Mouse (Mus musculus) G1E (cell line): Measurements from ENCODE around the gene Atrnl1.

Source experiments
- CTCF ChIP-seq: IDR thresholded peaks from 2 replicates; pipeline ENCODE4 v1.5.1; 2012; ENCODE audit warnings: low read depth, low read length, inconsistent platforms, mixed read lengths
- GATA1 ChIP-seq: IDR thresholded peaks from 2 replicates; pipeline ENCODE4 v1.6.1; 2012; ENCODE audit warnings: borderline replicate concordance, low read length, inconsistent platforms, mixed read lengths
- POLR2AphosphoS5 ChIP-seq: IDR thresholded peaks from 2 replicates; pipeline ENCODE4 v1.6.1; 2012; ENCODE audit warnings: low read depth, low read length, inconsistent platforms; ENCODE audit not compliant: insufficient replicate concordance
- TAL1 ChIP-seq: conservative IDR thresholded peaks from 2 replicates; pipeline ENCODE4 v1.6.1; 2012; ENCODE audit warnings: low read depth, low read length, inconsistent platforms, mixed read lengths

DNA sequence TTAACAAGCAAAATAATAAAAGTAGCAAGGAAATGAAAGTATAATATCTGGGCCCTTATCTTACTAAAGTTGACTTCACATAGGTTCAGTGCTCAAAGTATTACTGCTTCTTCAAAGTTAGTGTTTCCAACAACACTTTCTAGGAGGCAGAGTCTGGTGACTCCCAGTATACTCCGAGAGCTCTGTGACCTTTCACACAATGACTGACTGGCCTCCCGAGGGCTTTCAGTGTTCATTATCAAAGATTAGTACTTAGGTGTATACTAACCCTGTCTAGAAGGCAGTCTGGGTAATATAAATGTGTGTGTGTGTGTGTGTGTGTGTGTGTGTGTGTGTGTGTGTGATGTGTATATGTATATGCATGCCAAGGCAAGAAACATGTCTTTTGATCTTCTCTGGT lies 332.5 kb downstream of the Atrnl1 start:
- TF ChIP-seq GATA1, result no peak
- no peak for TF ChIP-seq CTCF
- no peak for TF ChIP-seq POLR2AphosphoS5
- TF ChIP-seq TAL1, result no peak
